Mouse (Mus musculus) bone marrow, adult 2 months (tissue): ENCODE results near the gene Rnf5.

ENCODE experiments used
- CTCF ChIP-seq: fragments of 200-500 bp; IDR thresholded peaks from 2 replicates; pipeline ENCODE4 v1.5.1; 2011; ENCODE audit warnings: low read length, control low read depth; ENCODE audit not compliant: control insufficient read depth, insufficient read depth
- POLR2A ChIP-seq: fragments of 200-500 bp; IDR thresholded peaks from 2 replicates; pipeline ENCODE4 v1.6.1; 2011; ENCODE audit warnings: low read depth, mild to moderate bottlenecking, control low read depth, low read length, borderline replicate concordance; ENCODE audit not compliant: control insufficient read depth

- TF ChIP-seq CTCF (no peak), POLR2A (no peak)
Measured at GRCm38 (mm10) chr17:34623161-34623560, 19.7 kb upstream of the Rnf5 start.
